Mouse (Mus musculus) forebrain, embryonic 10.5 days (tissue): ENCODE data around the gene Kansl1. TPM values are rescaled to one million over a fixed set of nuclear protein-coding genes. Genes with fewer than 3 reads are reported as not detected.
A peak's percentile ranks its signal among the peaks of the same experiment; 100 is the strongest.

Experiments used
- DNase-seq: peaks from one replicate; pipeline ENCODE4 v3.0.0-alpha.2; 2017; ENCODE audit warnings: low spot score; ENCODE audit errors: extremely low spot score
- H3K27ac ChIP-seq: fragments of 300-500 bp; sonication (generic); 2 replicates; pipeline ENCODE4 v1.5.1; 2016; ENCODE audit warnings: mild to moderate bottlenecking
- H3K27me3 ChIP-seq: fragments of 300-500 bp; sonication (generic); 2 replicates; pipeline ENCODE4 v1.6.1; 2016; ENCODE audit warnings: mild to moderate bottlenecking; ENCODE audit not compliant: poor library complexity, severe bottlenecking
- H3K36me3 ChIP-seq: fragments of 300-500 bp; sonication (generic); replicated peaks from 2 replicates; pipeline ENCODE4 v1.6.1; 2016; ENCODE audit warnings: mild to moderate bottlenecking, moderate library complexity
- H3K4me1 ChIP-seq: fragments of 300-500 bp; sonication (generic); 2 replicates; pipeline ENCODE4 v1.6.1; 2016
- H3K4me3 ChIP-seq: fragments of 300-500 bp; sonication (generic); 2 replicates; pipeline ENCODE4 v1.5.1; 2016; ENCODE audit warnings: mild to moderate bottlenecking, moderate library complexity
- H3K9me3 ChIP-seq: fragments of 300-500 bp; sonication (generic); 2 replicates; pipeline ENCODE4 v1.6.1; 2016; ENCODE audit warnings: mild to moderate bottlenecking, moderate library complexity
- WGBS: fragments of 180-500 bp; shearing (Covaris S2); methylation state at CpG from one replicate; pipeline ENCODE4 v1.1.7; 2016; 5-methylcytosine and 5-hydroxymethylcytosine counted together
- polyA plus RNA-seq: library from polyadenylated mRNA; unstranded; fragments of >200 nt; fragmentation: Nextera tagmentation; extraction: Ambion mirVana; gene quantifications from 2 replicates; pipeline ENCODE4 v1.2.1, GENCODE M21; 2016

The Kansl1 gene
- polyA plus RNA-seq, 1 experiment from 2014 or later, result 24.5 TPM

- no peaks in the 10 kb centered on the region for H3K36me3 ChIP-seq
- H3K9me3 ChIP-seq, result no peaks in the 10 kb centered on the region
- H3K27me3 ChIP-seq, result peaks cover 25% of the 10 kb centered on the region
- 42% methylated on average over 12 of the region's 12 CpGs for WGBS
- peaks cover 6% of the 10 kb centered on the region for H3K4me1 ChIP-seq
- H3K4me3 ChIP-seq, result peak overlapping the region; percentile 31
- peak overlapping the region; percentile 30; the same call in 1 of the 2 replicates for H3K27ac ChIP-seq
- DNase-seq, result no peak
Measured at GRCm38 (mm10) chr11:104309377-104310225, 159.1 kb downstream of the Kansl1 start.

- peaks cover 25% of the 10 kb centered on the region for H3K27me3 ChIP-seq
- no peaks in the 10 kb centered on the region for H3K9me3 ChIP-seq
- no peaks in the 10 kb centered on the region for H3K36me3 ChIP-seq
- WGBS, result 80% methylated on average over 4 of the region's 4 CpGs
- H3K4me1 ChIP-seq, result peaks cover 19% of the 10 kb centered on the region
- DNase-seq, result no peak
- no peak overlapping the region for H3K4me3 ChIP-seq
- no peak overlapping the region for H3K27ac ChIP-seq
Measured at GRCm38 (mm10) chr11:104307136-104307535, 161.5 kb downstream of the Kansl1 start.

GRCm38 (mm10) chr11:104306483-104306882 is 162.2 kb downstream of the Kansl1 start:
- WGBS, result 93% methylated on average over 13 of the region's 13 CpGs
- no peak for DNase-seq

GRCm38 (mm10) chr11:104305711-104306110 is 162.9 kb downstream of the Kansl1 start:
- no peak overlapping the region for H3K27ac ChIP-seq
- H3K27me3 ChIP-seq, result peaks cover 22% of the 10 kb centered on the region
- H3K36me3 ChIP-seq, result no peaks in the 10 kb centered on the region
- peaks cover 22% of the 10 kb centered on the region for H3K4me1 ChIP-seq
- H3K4me3 ChIP-seq, result no peak overlapping the region
- H3K9me3 ChIP-seq, result no peaks in the 10 kb centered on the region
- WGBS, result 93% methylated on average over 7 of the region's 7 CpGs
- DNase-seq, result no peak

More at GRCm38 (mm10) chr11:104306483-104306882, 162.2 kb downstream of the Kansl1 start:
- peaks cover 22% of the 10 kb centered on the region for H3K4me1 ChIP-seq
- H3K4me3 ChIP-seq, result no peak overlapping the region
- no peaks in the 10 kb centered on the region for H3K9me3 ChIP-seq
- H3K27ac ChIP-seq, result no peak overlapping the region
- no peaks in the 10 kb centered on the region for H3K36me3 ChIP-seq
- peaks cover 25% of the 10 kb centered on the region for H3K27me3 ChIP-seq

- WGBS, result 51% methylated on average over 8 of the region's 8 CpGs
- Histone ChIP-seq H3K4me1 (peaks cover 24% of the 10 kb centered on the region), H3K27me3 (no peaks in the 10 kb centered on the region), H3K9me3 (no peaks in the 10 kb centered on the region), H3K27ac (peak overlapping the region; percentile 30), H3K36me3 (no peaks in the 10 kb centered on the region), H3K4me3 (no peak overlapping the region)
- DNase-seq, result no peak
Measured at GRCm38 (mm10) chr11:104303088-104303960, 165.3 kb downstream of the Kansl1 start.

- WGBS, result 69% methylated on average over 12 of the region's 12 CpGs
- no peaks in the 10 kb centered on the region for H3K27me3 ChIP-seq
- DNase-seq, result no peak
- no peak overlapping the region for H3K4me3 ChIP-seq
- H3K36me3 ChIP-seq, result no peaks in the 10 kb centered on the region
- H3K4me1 ChIP-seq, result peaks cover 24% of the 10 kb centered on the region
- H3K27ac ChIP-seq, result no peak overlapping the region
- H3K9me3 ChIP-seq, result no peaks in the 10 kb centered on the region
Measured at GRCm38 (mm10) chr11:104302628-104303027, 166.0 kb downstream of the Kansl1 start.

GRCm38 (mm10) chr11:104297671-104298070 is 171.0 kb downstream of the Kansl1 start:
- Histone ChIP-seq H3K4me1 (peaks cover 23% of the 10 kb centered on the region), H3K27ac (no peak overlapping the region), H3K36me3 (no peaks in the 10 kb centered on the region), H3K27me3 (no peaks in the 10 kb centered on the region), H3K4me3 (no peak overlapping the region), H3K9me3 (no peaks in the 10 kb centered on the region)
- DNase-seq, result no peak
- 91% methylated on average over 3 of the region's 3 CpGs for WGBS

- 49% methylated on average over 6 of the region's 6 CpGs for WGBS
- Histone ChIP-seq H3K27me3 (no peaks in the 10 kb centered on the region), H3K4me3 (no peak overlapping the region), H3K9me3 (no peaks in the 10 kb centered on the region), H3K36me3 (no peaks in the 10 kb centered on the region), H3K4me1 (peaks cover 15% of the 10 kb centered on the region), H3K27ac (no peak overlapping the region)
- DNase-seq, result no peak
Measured at GRCm38 (mm10) chr11:104295656-104296055, 173.0 kb downstream of the Kansl1 start.

GRCm38 (mm10) chr11:104295145-104295544 is 173.5 kb downstream of the Kansl1 start:
- no peak overlapping the region for H3K4me3 ChIP-seq
- no peak overlapping the region for H3K27ac ChIP-seq
- H3K4me1 ChIP-seq, result peaks cover 17% of the 10 kb centered on the region
- H3K36me3 ChIP-seq, result no peaks in the 10 kb centered on the region
- 67% methylated on average over 5 of the region's 5 CpGs for WGBS
- no peaks in the 10 kb centered on the region for H3K9me3 ChIP-seq
- H3K27me3 ChIP-seq, result no peaks in the 10 kb centered on the region
- DNase-seq, result no peak

GRCm38 (mm10) chr11:104293241-104293640 is 175.4 kb downstream of the Kansl1 start:
- H3K27ac ChIP-seq, result no peak overlapping the region
- no peaks in the 10 kb centered on the region for H3K9me3 ChIP-seq
- peaks cover 25% of the 10 kb centered on the region for H3K4me1 ChIP-seq
- no peaks in the 10 kb centered on the region for H3K27me3 ChIP-seq
- DNase-seq, result no peak
- no peaks in the 10 kb centered on the region for H3K36me3 ChIP-seq
- no peak overlapping the region for H3K4me3 ChIP-seq
- WGBS, result 82% methylated on average over 9 of the region's 9 CpGs

- Histone ChIP-seq H3K9me3 (no peaks in the 10 kb centered on the region), H3K4me1 (peaks cover 25% of the 10 kb centered on the region), H3K36me3 (no peaks in the 10 kb centered on the region), H3K27me3 (no peaks in the 10 kb centered on the region), H3K4me3 (no peak overlapping the region), H3K27ac (peak overlapping the region; percentile 30; the same call in 1 of the 2 replicates)
- DNase-seq, result no peak
- 87% methylated on average over 7 of the region's 7 CpGs for WGBS
Measured at GRCm38 (mm10) chr11:104292443-104293220, 176.0 kb downstream of the Kansl1 start.
